Mouse (Mus musculus) naive thymus-derived CD4-positive, alpha-beta T cell, adult 5 months (primary cell): ENCODE data around the gene Eif3f. TPM values are rescaled to one million over a fixed set of nuclear protein-coding genes. Genes with fewer than 3 reads are reported as not detected.

Experiments used
- polyA plus RNA-seq: library from polyadenylated mRNA; unstranded; fragments of 100-300 nt; shearing (Covaris generic); gene quantifications from one replicate; pipeline ENCODE4 v1.2.1, GENCODE M21; 2017

The Eif3f gene
- 159 TPM for polyA plus RNA-seq

GRCm38 (mm10) chr7:108933794-108934731, at the start of gene Eif3f:
TSS of gene Eif3f (plus strand) at chr7:108934417.

DNA sequence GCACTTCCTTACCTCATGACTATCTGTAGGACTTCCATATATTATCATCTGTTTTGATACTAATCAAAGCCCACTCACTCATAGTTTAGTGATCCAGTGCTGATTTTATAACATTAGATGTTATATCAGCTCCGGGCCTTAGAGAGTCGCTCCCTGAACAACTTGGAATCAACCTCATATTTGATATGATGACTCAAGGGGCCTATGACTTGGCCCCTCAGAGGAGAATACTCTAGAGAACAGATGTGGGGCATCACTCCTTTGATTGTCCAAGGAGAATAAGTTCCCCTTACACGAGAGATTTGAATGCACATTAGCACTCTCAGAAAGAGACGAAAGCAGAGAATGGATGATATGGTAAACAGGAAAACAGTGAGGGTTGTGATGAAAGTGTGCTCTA, 49.3 kb upstream of the Eif3f start, which contains the start of gene Olfr518:
Olfr518 (minus strand) TSS at position 101 of the 400 bp plus-strand sequence.

GRCm38 (mm10) chr7:108894320-108894719, 39.9 kb upstream of the Eif3f start, which contains the start of gene Olfr519:
TSS of gene Olfr519 (minus strand) at chr7:108894420.

GRCm38 (mm10) chr7:108929726-108930393, 4.4 kb upstream of the Eif3f start, which contains the start of gene Nlrp10:
TSS of gene Nlrp10 (minus strand) at chr7:108930178.

DNA sequence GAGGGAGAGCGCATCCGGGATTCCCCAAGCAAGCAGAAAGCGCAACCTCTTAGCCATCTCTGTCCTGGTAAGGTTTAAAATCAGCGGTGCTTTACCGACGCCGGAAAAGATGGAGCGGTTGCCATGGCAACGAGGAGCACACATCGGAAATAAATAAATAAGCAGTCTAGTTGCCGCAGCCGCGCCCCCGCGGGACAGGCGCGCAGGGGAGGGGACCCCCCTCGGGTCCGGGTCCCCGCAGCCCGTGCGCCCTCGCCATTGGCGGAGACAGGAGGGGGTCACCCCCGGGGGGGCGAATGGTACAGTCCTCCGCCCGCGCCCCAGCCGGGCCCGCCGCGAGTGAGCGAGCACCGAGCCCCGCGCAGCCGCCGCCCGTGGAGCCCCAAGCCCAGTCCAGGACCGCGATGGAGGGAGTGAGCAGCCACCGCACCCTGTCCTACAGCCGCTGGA, 16.1 kb downstream of the Eif3f start, which contains the start of gene Tub:
Tub (plus strand) TSS at position 27 of the 450 bp plus-strand sequence.

Other genes starting within 250 kb of the Eif3f start
- not detected for gene Olfr512, start 221.1 kb upstream of the Eif3f start, polyA plus RNA-seq
- gene Olfr513, start 183.4 kb upstream of the Eif3f start, polyA plus RNA-seq = not detected
- gene Olfr514, start 108.4 kb upstream of the Eif3f start, polyA plus RNA-seq = not detected
- not detected for gene Olfr516, start 83.9 kb upstream of the Eif3f start, polyA plus RNA-seq
- gene Olfr517, start 62.0 kb upstream of the Eif3f start, polyA plus RNA-seq = not detected
- not detected for gene Olfr518, start 49.4 kb upstream of the Eif3f start, polyA plus RNA-seq
- not detected for gene Olfr519, start 40.0 kb upstream of the Eif3f start, polyA plus RNA-seq
- not detected for gene Nlrp10, start 4.2 kb upstream of the Eif3f start, polyA plus RNA-seq
- not detected for gene Tub, start 15.9 kb downstream of the Eif3f start, polyA plus RNA-seq
- 0.17 TPM for gene Ric3, start 148.9 kb downstream of the Eif3f start, polyA plus RNA-seq
- gene Lmo1, start 240.8 kb downstream of the Eif3f start, polyA plus RNA-seq = not detected